Mouse (Mus musculus) lung, postnatal 14 days (tissue): ENCODE measurements at regions not wholly inside any gene's neighbourhood (a gene's known extent, or its start where the extent isn't known, plus 50 kb on each side); places are given as distances from the start of the nearest gene placed in this dataset.

Experiments
- DNase-seq: peaks from one replicate; pipeline ENCODE4 v3.0.0; 2021

DNA sequence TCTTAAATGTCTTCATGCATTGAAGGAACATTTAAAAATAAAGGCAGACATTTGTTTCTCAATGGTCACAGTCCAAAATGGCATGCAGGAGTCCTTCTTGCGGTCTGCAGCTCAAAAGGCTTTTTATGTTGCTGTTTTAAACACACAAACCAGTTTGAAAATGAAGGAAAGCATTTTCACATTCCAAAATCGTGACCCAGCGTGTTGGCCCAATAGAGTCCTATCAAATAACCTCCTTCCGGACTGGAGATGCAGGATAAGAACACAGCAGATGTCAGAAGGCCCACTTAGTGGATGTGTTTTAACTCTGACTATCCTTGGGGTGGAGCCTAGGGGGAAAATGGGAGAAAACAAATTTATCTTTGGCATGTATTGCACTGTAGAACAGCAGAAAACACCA, 263.4 kb upstream of the Pik3r1 start:
- DNase-seq, result no peak

DNA sequence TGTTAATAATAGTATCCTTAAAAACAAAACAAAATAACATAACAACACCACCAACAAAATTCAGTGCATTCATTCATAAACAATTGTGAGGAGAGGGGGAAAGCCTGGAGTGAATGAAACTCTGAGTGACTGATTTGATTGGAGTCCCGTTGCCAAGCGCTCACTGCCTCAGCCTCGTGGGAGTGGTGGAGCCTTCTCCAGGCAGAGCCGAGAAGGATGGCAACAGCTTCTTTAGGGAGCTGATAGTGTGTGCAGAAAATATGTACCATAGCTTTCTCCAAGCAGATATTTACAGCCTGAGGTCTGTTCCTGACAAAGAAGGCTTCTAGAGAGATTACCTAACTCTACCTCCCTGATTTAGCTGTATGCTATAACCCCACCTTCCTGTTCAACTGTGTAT, 266.5 kb upstream of the Pik3r1 start:
- DNase-seq, result no peak

DNA sequence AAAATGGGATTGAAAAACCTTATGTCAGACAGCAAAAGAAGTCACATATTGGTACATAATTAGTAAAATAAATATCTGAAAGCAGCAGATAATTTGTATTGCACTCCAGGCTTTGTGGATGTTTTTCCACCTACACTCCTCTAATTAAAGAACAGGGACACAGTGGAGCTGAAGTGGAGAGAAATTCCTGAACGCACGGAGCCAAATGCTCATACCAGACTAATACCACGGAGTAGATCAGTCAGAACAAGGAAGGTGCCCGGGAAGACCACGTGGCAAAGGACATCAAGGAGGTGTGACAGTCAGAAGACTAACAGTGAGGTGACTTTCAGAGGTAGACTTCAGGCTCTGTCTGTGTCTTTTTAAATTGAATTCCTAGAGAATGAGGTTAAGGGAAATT, 268.0 kb upstream of the Pik3r1 start:
- DNase-seq, result no peak

DNA sequence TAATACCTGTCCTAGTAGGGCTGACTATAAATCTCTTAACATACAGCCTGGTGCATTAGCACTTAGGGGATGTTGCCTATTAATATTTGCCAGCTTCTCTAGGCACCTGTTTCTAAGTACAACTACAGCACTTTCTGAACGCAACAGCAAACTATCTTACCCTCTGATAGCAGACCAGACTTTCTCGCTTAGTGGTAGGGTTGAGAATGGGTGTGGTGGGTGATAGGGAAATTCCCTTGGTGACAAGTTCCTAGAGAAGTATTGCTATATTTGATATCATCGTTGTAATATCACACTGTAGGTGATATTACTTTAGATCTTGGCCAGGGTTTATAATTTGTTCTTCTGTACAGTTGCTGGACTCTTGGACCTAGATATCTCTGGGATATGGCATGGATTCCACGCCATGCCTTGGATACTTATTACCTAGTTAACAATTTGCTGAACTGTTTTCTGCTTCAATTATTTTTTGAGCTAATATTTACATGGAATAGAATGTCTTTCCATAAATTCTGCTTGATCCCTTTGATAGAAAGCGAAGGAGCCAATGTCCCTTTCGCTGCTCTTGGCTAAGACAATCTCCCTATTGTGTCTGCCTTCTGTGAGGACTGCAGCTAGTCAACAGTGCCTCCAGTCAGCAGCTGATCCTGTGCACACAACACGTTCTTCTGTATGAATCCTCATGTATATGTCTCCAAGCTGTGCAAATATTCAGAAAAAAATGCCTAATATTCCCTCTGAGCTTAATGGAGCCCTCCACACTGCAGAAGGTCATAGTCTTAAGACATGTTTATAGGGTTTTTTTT, 269.0 kb upstream of the Pik3r1 start:
- DNase-seq, result no peak

DNA sequence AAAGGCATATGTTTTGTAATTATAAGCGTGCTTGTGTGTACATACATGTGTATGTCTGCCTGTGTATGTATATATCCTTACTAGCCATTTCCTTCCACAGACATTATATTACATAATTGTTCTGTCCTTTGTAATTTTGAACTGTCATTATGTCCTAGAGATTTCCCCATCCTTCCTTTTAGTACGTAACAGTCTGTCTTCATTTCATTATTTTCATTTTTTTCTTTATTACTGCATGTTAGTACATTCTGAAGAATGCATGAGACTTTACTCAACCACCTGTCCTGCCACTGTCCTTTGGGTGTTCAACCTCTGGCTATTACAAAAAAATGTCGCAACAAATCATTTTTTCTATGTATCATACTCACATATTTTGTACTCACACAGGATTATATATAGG, 292.2 kb upstream of the Pik3r1 start:
- no peak for DNase-seq

DNA sequence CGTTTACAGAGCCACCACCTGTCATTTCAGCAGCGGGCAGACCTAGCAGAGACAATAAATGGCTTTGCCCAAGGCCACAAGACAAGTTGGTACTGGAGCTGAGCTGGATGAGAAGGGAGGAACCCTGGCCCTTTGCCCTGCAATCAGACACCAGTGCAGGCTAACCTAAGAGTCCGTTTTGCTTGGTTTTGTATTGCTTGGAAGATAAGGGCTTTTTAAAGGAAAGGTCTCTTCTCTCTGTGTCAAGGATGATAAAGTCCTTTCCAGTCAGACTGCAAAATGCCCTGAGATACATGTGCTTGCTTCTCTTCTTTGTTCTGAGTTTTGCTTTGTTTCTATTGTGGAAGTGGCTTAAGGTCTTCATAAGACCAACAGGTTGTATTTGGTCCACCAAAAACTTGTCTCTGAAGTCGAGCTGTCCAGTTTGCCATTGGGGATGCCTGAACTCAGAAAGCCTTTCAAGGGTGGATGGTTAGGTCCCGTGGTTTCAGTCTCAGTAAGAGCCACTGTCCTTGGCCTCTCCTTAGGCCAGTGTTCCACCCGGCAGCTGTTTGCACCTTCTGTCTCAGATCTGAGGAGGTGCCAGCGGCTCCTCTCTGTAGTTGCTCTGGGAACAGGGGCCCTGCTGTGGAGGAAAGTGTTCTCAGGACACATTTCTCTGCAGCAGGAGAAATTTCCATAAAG, 296.7 kb upstream of the Pik3r1 start:
- no peak for DNase-seq

DNA sequence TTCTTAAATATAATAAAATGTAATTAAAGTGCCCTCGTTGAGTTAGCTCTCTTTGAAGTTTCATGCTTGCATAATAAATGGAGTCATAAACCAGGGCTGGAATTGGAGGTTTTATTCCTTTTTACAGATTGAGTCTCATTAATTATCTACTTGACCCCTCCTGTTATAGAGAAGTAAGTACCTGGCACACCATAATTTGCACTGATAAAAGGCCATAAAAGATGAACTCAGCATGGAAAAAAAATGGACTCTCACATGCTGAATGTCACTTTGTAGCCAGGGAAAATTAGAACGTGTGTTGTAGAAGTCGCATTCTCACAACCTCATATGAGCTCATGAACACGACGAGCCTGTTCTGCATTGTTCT, 297.2 kb upstream of the Pik3r1 start:
- no peak for DNase-seq

DNA sequence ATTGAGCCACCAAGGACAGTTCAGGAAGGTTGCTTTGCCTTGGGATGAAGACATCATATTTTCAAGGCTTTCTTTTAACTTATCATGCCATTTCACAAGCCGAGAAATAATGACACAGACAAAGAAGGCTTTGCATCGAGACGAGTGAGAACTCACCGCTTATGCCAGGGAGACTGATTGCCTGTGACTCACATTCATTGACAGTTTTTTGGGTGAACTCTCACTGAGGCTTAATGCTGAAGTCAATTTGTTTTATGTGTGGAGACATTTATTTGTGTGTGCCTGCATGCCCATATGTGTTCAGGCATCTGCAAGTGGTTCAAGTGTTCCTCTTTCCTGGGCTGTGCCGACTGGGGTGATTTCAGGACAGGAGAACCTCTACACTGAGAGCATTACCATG, 297.8 kb upstream of the Pik3r1 start:
- DNase-seq, result no peak

DNA sequence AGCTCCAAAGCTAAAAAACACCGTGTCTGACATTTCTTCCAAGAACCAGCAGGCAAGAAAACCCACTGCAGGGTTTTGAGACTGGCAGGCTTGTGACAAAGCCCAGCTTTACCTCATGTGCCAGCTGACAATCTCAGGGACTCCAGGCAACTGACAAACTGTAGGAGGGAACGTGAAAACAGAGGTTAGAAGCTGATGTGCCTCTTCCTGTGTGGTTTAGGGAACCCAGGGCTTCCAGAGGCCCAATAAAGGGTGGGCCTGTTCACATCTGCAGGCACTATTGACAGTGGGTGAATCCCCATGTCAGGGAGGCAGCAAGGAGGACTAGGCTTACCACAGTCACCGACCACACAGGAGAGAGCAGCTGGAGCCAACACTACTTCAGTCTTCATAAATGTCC, 302.7 kb upstream of the Pik3r1 start:
- DNase-seq, result no peak

DNA sequence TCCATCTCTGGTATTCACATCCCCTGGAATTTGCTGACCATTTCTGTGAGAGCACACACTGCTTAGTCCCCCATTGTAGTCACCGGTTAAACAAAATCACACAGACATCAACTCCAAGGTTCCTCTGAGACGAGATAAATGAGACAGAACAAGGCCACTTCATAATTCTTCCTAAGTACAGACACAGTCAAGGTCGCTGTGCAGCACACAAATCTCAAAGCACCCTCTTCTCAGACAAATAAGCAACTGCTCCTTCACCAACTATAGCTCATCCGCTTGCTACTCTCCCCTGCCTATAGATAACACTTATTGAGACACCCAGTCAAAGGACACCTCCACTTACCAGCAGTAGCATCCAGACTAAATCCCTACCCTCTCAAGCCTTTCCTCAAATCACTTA, 304.3 kb upstream of the Pik3r1 start:
- DNase-seq, result no peak

DNA sequence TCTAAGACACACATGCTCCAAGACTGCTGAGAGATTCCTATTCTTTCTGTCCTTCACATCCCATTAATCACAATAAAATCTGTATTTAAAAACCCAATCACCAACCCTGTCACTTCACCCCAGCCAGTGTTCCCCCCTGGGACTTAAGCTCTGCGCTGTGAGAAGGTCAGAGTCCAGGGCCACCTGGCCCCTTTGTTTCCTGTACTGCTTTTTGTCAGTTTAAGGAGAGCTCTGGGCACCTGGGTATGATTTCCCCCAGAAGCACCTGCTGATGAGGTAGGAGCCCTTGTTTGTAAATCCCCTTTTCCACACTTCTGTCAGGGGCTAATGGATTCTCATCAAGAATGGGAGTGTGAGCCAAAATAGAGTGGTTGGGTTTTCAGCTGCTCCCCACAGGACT, 319.7 kb upstream of the Pik3r1 start:
- DNase-seq, result no peak

DNA sequence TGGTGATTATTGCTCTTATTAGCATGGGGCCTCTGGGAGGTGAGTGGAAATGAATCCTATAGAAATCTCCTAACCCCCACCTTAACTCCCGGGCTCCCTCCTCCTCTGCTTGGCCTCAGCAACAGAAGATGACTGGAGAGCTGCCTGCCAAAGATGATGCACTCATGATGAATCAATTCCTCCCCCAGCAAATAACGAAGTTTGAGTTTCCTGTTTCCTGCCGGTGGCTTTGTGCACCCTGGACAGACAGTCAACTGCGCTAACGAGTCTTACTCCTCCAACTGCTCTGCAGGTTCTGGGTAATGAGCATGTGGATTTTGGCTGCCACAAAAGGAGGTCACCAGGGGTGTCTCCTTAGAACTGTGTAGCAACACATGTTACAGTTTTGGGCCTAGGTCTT, 321.5 kb upstream of the Pik3r1 start:
- DNase-seq, result no peak

DNA sequence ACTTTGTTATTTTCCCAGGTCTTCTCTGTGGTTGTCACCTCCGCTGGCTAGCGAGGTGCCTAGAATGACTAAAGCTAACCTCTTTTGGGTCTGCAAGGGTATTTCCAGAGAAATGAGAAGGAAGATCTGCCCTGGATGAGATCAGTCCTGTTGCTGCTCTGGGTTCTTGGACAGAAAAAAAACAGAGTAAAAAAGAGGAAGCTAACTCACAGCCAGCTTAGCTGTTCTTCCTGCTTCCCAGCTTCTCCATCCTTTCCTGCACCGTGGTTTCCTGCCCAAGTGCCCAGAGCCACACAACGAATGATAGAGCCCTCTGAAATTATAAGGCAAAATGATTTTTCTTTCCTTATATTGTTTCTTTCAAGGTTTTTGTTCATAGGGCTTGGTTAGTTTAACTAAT, 326.2 kb upstream of the Pik3r1 start:
- DNase-seq, result no peak

DNA sequence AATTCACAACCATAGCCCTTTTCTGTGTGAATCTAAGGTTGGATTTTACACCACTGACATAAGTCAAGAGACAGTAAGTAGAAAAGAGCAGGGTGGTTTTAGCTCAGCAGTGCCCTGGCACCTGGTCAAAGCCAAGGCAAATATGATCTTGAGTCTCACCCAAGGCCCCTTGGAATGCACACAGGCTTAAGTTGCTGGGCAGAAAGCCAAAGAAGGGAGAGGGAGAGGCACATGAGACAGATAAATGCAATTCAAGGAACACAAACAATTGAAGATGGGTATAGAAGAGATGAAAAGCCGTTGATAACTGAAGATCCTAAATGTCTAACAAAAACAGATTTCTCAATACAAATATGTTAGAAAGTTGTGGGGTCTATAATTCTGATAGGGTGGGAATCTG, 335.1 kb upstream of the Pik3r1 start:
- DNase-seq, result peak; percentile 31

DNA sequence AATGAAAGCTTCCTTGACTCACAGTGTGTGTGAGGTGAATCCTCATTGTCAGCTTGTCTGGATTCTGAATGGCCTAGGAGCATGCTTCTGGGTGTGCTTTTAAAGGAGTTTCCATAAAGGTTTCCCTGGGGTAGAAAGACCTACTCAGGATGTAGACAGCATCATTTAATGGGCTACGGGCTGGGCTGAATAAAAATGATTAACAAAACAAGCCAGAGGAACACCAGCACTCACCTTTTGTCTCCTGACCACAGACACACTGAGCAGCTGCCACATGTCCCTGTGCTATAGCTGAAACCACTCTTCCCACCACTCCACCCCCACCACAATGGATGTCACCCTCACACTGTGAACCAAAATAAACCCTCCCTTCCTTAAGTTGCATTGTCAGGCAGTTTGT, 338.2 kb upstream of the Pik3r1 start:
- DNase-seq, result no peak

DNA sequence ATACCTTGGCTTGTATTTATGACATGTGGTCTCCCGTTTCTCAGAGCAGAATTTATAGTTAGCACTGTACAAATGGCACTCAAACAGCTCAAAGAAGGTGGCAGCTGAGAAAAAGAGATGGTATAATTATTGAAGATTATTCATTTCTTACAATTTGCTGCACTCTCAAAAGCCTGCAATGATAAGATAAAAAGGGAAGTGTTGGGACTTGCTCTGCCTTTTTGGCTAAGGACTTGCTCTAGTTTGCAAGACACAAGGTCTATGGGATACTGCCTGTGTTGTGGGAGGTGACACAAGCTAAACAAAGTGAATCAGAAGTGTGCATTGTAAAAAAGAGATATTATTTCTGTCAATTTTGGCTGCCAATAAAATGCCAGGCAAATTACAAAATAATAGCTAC, 340.2 kb upstream of the Pik3r1 start:
- DNase-seq, result no peak

DNA sequence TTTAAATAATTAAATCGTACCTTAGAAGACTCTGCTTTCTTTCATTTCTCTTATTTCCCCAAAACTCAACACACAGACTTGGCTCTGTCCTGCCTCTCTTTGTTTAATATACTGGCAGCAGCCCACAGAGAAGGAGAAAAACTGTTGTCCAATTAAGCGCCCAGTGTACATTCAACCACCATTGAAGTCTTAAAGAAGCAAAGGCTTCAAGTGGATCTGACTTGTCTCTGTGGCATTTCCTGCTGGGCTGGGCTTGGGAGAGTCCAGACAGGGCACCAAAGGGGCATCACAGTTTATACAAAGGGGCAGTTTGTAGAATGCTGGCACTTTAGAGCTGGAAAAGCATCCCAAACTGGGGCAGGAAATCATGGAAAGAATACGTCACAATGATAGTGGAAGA, 340.9 kb upstream of the Pik3r1 start:
- no peak for DNase-seq

DNA sequence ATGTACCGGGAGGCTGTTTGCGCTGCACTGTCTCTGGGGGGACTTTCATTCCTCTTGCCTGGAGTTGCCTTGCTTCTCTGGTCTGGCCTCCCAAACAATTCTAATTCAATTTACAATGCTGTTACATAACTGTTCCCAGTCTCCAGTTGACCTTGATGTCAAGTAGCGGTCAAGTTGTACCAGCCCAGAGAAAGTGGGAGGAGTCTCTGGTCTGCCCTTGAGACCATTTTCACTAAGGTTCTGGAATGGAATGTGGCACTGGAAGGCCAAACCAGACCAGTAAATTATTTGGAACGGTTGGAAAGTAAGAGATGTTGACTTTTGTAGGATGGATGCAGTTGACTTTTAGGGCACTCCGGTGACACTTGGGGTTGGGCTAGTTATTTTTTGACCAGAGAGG, 345.9 kb upstream of the Pik3r1 start:
- peak; percentile 51 for DNase-seq

DNA sequence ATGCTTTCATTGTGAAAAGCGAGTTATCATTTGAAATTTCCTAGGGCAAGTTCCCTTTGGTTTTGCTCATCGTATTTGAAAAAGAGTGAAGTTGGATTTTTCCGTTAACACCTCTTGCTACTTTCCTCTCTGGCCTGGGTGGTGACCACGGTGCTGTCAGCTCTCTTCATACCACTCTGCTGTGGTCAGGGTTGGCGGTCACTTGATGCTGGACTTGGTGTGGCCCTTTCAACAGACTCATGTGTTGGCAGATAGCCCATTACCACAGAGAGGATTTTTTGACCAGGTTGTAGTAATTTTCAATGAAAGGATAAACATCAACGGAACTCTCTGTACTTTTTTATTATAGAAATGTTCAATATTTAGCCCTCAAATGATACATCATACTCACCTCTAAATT, 354.3 kb upstream of the Pik3r1 start:
- DNase-seq, result no peak

DNA sequence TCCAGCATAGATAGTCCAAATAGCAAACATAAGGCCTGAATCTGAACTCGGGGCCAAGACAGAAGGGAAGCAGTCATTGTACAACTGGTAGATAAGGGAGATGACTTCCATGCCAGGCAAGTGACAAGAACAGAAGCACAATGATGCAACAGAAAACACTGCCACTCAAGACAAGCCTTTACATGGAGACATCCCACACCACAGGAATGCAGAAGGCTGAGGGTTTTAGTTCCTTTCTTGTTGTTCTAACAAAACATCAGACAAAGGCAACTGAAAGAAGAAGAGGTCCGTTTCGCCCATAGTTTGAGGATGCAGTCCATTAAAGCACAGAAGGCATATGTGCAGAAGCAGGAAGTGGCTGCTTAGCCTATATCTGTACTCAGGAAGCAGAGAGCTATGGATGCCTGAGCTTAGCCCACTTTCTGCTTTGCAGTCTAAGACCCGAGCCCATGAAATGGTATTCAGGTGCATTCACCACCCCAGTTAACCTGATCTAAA, 360.0 kb upstream of the Pik3r1 start:
- DNase-seq, result no peak

DNA sequence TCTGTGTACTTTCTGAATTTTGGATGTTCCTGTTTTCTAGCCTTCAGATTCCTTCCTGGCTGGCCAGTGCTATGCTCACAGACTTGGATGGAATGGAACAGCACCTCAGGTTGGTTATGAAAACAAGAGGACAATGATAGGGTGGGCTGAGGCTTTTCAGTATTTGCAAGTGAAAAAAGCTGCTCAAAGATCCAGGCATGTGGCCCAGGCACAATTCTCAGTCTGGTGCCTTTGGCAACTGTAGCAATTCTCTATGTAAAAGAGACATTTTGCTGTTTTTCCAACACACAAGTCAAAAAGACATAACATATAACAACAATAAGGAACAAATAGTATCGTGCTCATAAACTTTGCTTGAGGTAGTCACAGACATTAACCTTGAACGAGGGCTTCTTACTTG, 363.4 kb upstream of the Pik3r1 start:
- DNase-seq, result no peak

DNA sequence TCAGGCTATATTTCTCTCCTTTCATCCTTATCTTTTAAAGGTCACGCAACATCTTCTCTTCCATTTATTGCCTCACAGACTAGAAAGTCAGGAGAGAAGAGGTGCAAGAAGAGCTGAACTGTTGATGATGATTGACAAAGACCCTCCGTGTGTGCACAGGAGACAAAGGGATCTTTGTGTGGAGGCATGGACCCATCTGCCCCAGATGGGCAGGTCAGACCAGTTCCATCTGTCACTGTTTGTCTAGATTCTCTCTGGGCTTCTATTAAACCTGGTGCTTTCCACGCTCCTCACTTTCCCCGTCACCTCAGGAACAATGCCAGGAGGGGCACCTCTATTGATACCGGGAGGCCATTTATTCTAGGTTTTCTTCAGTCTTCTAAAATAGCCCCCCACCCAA, 364.1 kb upstream of the Pik3r1 start:
- DNase-seq, result no peak

DNA sequence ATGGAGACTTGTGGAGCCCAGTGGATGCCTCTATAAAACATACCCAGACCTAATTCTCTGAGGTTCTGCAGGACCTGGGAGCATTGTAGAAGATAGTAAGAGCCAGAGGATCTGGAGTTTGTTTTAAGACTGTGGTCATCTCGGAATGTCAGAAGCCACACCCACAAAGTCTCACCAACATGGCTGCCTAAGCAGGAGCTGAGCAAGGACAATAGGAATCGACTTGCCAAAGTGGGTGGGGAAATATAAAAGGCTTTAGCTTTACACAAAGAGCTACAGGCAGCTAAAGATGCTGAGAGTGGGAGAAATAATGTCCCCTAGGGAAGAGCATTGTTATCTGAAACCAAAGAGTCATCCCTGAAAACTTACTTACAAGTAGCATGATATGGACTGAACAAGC, 364.7 kb upstream of the Pik3r1 start:
- no peak for DNase-seq

DNA sequence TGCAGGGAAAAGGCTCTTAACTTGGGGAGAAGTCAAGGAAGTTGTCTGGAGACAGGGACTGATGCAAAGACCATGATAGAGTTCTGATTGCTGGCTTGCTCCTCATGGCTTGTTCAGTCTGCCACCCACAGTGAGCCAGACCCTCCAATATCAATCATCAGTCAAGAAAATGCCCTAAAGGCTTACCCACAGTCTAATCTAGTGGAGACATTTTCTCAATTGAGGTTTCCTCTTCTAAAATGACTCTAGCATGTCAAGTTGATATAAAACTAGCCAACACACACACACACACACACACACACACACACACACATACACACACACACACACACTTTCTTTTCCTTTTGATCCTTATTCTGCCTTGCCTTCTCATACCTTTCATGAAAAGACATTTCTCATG, 367.2 kb upstream of the Pik3r1 start:
- no peak for DNase-seq

DNA sequence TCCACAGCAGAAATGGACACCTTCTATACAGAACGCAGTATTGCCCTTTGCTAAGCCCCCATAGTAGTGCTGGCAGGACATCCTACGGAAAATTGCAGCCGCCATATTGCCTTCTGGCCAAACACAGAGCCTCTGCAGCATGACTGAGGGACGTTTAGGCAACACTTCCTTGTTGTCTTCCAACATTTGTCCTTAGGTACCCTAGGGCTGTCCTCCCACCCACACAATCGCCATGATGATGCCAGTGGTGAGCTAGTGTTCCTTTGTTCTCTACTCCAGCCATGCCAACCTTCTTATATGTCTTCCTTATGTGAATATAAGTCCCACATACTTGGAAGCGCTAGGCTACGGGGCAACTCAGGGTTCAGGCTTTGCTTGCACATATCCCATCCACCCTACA, 375.0 kb upstream of the Pik3r1 start:
- DNase-seq, result no peak
